Mouse (Mus musculus): Measurements from ENCODE around the gene Dab2ip. TPM values are rescaled to one million over a fixed set of nuclear protein-coding genes. Genes with fewer than 3 reads are reported as not detected.

Gene Dab2ip
- polyA plus RNA-seq, 1 experiment, result 28.5 TPM

GRCm38 (mm10) chr2:35750533-35751141, 192.6 kb downstream of the Dab2ip start:
- no peaks in the 10 kb centered on the region for H3K4me1 ChIP-seq (ENCODE audit: control insufficient read depth, insufficient read depth, low read length)
- no peak for TF ChIP-seq CTCF (IDR thresholded peaks at IDR 0.05; ENCODE audit: control insufficient read depth, insufficient read depth, insufficient replicate concordance, low read depth, low read length)
- no peaks in the 10 kb centered on the region for H3K36me3 ChIP-seq (ENCODE audit: control insufficient read depth, insufficient read depth, low read length)
- H3K27ac ChIP-seq (ENCODE audit: control insufficient read depth, insufficient read depth, low read depth, low read length), result no peak overlapping the region
- no peaks in the 10 kb centered on the region for H3K27me3 ChIP-seq (ENCODE audit: control insufficient read depth, insufficient read depth, low read length)
- H3K4me3 ChIP-seq (ENCODE audit: control insufficient read depth, low read depth, low read length), result no peak overlapping the region

DNA sequence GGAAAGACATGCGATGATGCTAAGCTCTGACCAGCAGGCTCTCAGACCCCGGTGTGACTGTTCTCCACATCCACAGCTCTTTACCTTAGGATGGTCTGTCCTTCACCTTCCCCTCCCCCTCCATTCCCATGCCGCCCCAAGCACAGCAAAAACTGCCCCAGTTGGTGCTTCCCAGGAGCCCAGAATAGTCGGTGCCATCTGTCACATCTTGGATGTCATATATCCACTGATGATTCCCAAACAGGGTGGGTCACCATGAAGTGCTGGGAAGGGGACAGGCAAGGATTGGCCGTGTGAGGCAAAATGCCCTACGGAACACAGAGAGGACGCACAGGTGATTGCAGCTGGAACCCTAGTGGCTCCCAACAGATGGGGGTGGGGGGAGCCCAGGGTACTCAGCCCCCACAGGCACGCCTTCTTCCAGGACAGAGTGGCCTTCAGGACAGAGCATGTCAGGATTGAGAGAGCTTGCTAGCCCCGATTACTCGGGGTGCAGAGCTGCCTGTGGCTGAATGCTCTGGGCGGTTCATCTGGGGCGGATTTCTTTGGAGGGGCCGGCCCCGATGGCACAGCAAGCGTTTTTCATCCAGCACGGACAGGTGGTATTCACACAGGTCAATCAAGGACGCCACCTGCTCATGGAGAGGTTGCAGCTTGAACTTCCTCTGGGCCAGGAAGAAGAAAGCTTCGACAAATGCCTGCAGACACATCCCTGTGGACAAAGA, 193.9 kb downstream of the Dab2ip start:
- Histone ChIP-seq H3K27me3 (ENCODE audit: control insufficient read depth, insufficient read depth, low read length) (no peaks in the 10 kb centered on the region), H3K36me3 (ENCODE audit: control insufficient read depth, insufficient read depth, low read length) (no peaks in the 10 kb centered on the region), H3K4me3 (ENCODE audit: control insufficient read depth, low read depth, low read length) (no peak overlapping the region), H3K27ac (ENCODE audit: control insufficient read depth, insufficient read depth, low read depth, low read length) (no peak overlapping the region), H3K4me1 (ENCODE audit: control insufficient read depth, insufficient read depth, low read length) (no peaks in the 10 kb centered on the region)
- no peak for TF ChIP-seq CTCF (IDR thresholded peaks at IDR 0.05; ENCODE audit: control insufficient read depth, insufficient read depth, insufficient replicate concordance, low read depth, low read length)
- no peak for TF ChIP-seq POLR2A (IDR thresholded peaks at IDR 0.05; ENCODE audit: control insufficient read depth, low read depth, low read length)

DNA sequence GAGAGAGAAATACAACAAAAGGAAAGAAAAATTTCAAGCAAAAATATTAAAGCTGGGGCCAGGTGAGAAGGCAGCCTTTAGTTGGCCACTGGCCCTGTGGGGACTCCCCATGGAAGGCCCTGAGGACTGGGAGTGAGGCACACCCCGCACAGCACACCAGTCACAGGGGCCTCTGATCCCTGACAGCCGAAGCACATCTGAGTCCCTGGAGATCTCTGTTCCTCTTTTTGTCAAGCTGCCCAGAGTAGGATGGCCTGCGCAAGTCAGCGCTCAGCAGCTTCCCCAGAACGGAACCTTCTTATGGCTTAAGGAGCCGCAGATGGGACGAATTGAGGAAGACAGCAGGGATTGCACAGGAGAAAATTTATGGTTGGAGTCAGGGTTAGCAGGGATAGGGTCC, 198.4 kb downstream of the Dab2ip start:
- no peak overlapping the region for H3K27ac ChIP-seq (ENCODE audit: control insufficient read depth, insufficient read depth, low read depth, low read length)
- no peaks in the 10 kb centered on the region for H3K27me3 ChIP-seq (ENCODE audit: control insufficient read depth, insufficient read depth, low read length)
- H3K36me3 ChIP-seq (ENCODE audit: control insufficient read depth, insufficient read depth, low read length), result no peaks in the 10 kb centered on the region
- no peaks in the 10 kb centered on the region for H3K4me1 ChIP-seq (ENCODE audit: control insufficient read depth, insufficient read depth, low read length)
- no peak overlapping the region for H3K4me3 ChIP-seq (ENCODE audit: control insufficient read depth, low read depth, low read length)
- TF ChIP-seq CTCF (IDR thresholded peaks at IDR 0.05; ENCODE audit: control insufficient read depth, insufficient read depth, insufficient replicate concordance, low read depth, low read length) (no peak), POLR2A (IDR thresholded peaks at IDR 0.05; ENCODE audit: control insufficient read depth, low read depth, low read length) (no peak)

DNA sequence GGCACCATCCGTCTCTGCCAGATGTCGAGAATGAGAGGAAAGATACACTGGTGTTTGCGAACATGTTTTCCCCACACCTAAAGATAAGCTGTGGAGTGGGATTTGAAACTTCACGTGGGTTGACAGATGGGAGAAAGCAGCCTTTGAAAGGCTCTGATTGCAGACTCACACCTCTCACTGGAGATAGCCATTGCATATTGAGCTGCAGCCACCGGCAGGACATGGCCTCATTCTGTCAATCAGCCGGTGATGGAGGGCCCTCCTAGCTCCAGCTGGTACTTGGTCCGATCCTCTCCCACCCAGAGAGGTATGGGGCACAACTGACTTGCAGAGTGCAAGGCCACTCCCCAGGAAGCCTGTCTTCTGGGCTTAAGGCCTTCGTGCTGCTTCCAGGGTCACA, 202.3 kb downstream of the Dab2ip start:
- Histone ChIP-seq H3K4me1 (ENCODE audit: control insufficient read depth, insufficient read depth, low read length) (no peaks in the 10 kb centered on the region), H3K36me3 (ENCODE audit: control insufficient read depth, insufficient read depth, low read length) (no peaks in the 10 kb centered on the region), H3K4me3 (ENCODE audit: control insufficient read depth, low read depth, low read length) (no peak overlapping the region), H3K27ac (ENCODE audit: control insufficient read depth, insufficient read depth, low read depth, low read length) (no peak overlapping the region), H3K27me3 (ENCODE audit: control insufficient read depth, insufficient read depth, low read length) (no peaks in the 10 kb centered on the region)
- TF ChIP-seq POLR2A (IDR thresholded peaks at IDR 0.05; ENCODE audit: control insufficient read depth, low read depth, low read length) (no peak), CTCF (IDR thresholded peaks at IDR 0.05; ENCODE audit: control insufficient read depth, insufficient read depth, insufficient replicate concordance, low read depth, low read length) (no peak)

- TF ChIP-seq CTCF (IDR thresholded peaks at IDR 0.05; ENCODE audit: control insufficient read depth, insufficient read depth, insufficient replicate concordance, low read depth, low read length), result no peak
- no peak for TF ChIP-seq POLR2A (IDR thresholded peaks at IDR 0.05; ENCODE audit: control insufficient read depth, low read depth, low read length)
- Histone ChIP-seq H3K27me3 (ENCODE audit: control insufficient read depth, insufficient read depth, low read length) (no peaks in the 10 kb centered on the region), H3K4me1 (ENCODE audit: control insufficient read depth, insufficient read depth, low read length) (no peaks in the 10 kb centered on the region)
Measured at GRCm38 (mm10) chr2:35760867-35761266, 202.8 kb downstream of the Dab2ip start.

DNA sequence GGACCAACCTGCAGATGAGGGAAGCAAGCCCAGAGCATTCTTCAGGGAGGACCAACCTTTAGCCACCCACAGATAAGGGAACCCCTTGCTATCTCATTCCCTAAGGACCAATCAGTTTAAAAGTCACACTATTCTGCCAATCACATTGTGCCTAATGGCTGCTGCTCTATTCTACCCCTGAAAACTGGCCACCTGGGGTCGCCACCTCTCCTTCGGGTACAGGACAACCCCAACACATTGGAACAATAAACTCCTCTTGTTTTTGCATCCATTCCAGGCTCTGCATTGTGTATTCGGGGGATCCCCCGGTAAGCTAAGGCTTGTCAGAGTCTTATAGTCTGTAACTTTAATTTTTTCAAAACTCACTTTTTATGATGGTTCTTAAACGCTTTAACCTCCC, 203.4 kb downstream of the Dab2ip start:
- Histone ChIP-seq H3K4me1 (ENCODE audit: control insufficient read depth, insufficient read depth, low read length) (no peaks in the 10 kb centered on the region), H3K27me3 (ENCODE audit: control insufficient read depth, insufficient read depth, low read length) (no peaks in the 10 kb centered on the region), H3K27ac (ENCODE audit: control insufficient read depth, insufficient read depth, low read depth, low read length) (no peak overlapping the region), H3K4me3 (ENCODE audit: control insufficient read depth, low read depth, low read length) (no peak overlapping the region), H3K36me3 (ENCODE audit: control insufficient read depth, insufficient read depth, low read length) (no peaks in the 10 kb centered on the region)
- TF ChIP-seq CTCF (IDR thresholded peaks at IDR 0.05; ENCODE audit: control insufficient read depth, insufficient read depth, insufficient replicate concordance, low read depth, low read length) (no peak), POLR2A (IDR thresholded peaks at IDR 0.05; ENCODE audit: control insufficient read depth, low read depth, low read length) (no peak)

More at GRCm38 (mm10) chr2:35760867-35761266, 202.8 kb downstream of the Dab2ip start:
- no peaks in the 10 kb centered on the region for H3K36me3 ChIP-seq (ENCODE audit: control insufficient read depth, insufficient read depth, low read length)
- H3K27ac ChIP-seq (ENCODE audit: control insufficient read depth, insufficient read depth, low read depth, low read length), result no peak overlapping the region
- H3K4me3 ChIP-seq (ENCODE audit: control insufficient read depth, low read depth, low read length), result no peak overlapping the region

DNA sequence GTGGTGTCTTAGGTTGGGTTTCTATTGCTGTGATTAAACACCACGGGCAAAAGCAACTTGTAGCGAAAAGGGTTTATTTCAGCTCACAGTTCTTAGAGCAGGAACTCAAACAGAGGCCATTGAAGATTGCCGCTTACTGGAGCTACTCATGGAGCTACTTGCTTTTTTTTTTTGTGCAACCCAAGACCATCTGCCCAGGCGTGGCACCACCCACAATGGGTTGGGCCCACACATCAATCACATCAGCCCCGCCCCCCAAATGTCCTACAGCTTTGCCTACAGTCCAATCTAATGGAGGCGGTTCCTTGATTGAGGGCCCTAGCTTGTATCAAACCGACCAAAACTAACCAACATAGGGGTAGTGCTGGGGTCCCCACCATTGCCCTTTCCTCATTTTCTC, 205.8 kb downstream of the Dab2ip start:
- Histone ChIP-seq H3K4me1 (ENCODE audit: control insufficient read depth, insufficient read depth, low read length) (no peaks in the 10 kb centered on the region), H3K27ac (ENCODE audit: control insufficient read depth, insufficient read depth, low read depth, low read length) (no peak overlapping the region), H3K27me3 (ENCODE audit: control insufficient read depth, insufficient read depth, low read length) (no peaks in the 10 kb centered on the region), H3K4me3 (ENCODE audit: control insufficient read depth, low read depth, low read length) (no peak overlapping the region), H3K36me3 (ENCODE audit: control insufficient read depth, insufficient read depth, low read length) (no peaks in the 10 kb centered on the region)
- TF ChIP-seq CTCF (IDR thresholded peaks at IDR 0.05; ENCODE audit: control insufficient read depth, insufficient read depth, insufficient replicate concordance, low read depth, low read length) (no peak), POLR2A (IDR thresholded peaks at IDR 0.05; ENCODE audit: control insufficient read depth, low read depth, low read length) (no peak)

Data from testis, adult 2 months (tissue).